Mouse (Mus musculus): ENCODE measurements around the gene Cd163.
A peak's percentile ranks its signal among the peaks of the same experiment; 100 is the strongest.
"Not testable (repeated sequence)": the region's sequence is repeated elsewhere in the genome, so short reads cannot be mapped to it uniquely, and the experiment has no call there.

The Cd163 gene

GRCm38 (mm10) chr6:124304356-124304755 is at the start of gene Cd163:
Gene Cd163 (plus strand): TSS chr6:124304656.
- no peak for DNase-seq (ENCODE audit: low spot score)

GRCm38 (mm10) chr6:124255721-124256470 is 48.6 kb upstream of the Cd163 start:
- no peak for DNase-seq (ENCODE audit: low spot score)

- peak; percentile 90 for DNase-seq (ENCODE audit: low spot score)
These were observed 44.1 kb upstream of the Cd163 start for GRCm38 (mm10) chr6:124260198-124260931.

- DNase-seq (ENCODE audit: low spot score), result peak; percentile 81
These were observed 41.8 kb upstream of the Cd163 start for GRCm38 (mm10) chr6:124262696-124263095.

GRCm38 (mm10) chr6:124273231-124273880 is 31.1 kb upstream of the Cd163 start:
- no peak for DNase-seq (ENCODE audit: low spot score)

GRCm38 (mm10) chr6:124277641-124278040 is 26.8 kb upstream of the Cd163 start:
- no peak for DNase-seq (ENCODE audit: low spot score)

GRCm38 (mm10) chr6:124278291-124278690 is 26.2 kb upstream of the Cd163 start:
- DNase-seq (ENCODE audit: low spot score), result no peak

- no peak for DNase-seq (ENCODE audit: low spot score)
These were observed 21.7 kb upstream of the Cd163 start for GRCm38 (mm10) chr6:124282731-124283130.

GRCm38 (mm10) chr6:124297378-124297777 is 7.1 kb upstream of the Cd163 start:
- DNase-seq (ENCODE audit: low spot score), result not testable (repeated sequence)

GRCm38 (mm10) chr6:124301447-124302192 is 2.8 kb upstream of the Cd163 start:
- no peak for DNase-seq (ENCODE audit: low spot score)

- no peak for DNase-seq (ENCODE audit: low spot score)
These were observed 4.5 kb downstream of the Cd163 start for GRCm38 (mm10) chr6:124308935-124309334.

GRCm38 (mm10) chr6:124312292-124312691 is 7.8 kb downstream of the Cd163 start:
- no peak for DNase-seq (ENCODE audit: low spot score)

- DNase-seq (ENCODE audit: low spot score), result peak; percentile 25
These were observed 15.9 kb downstream of the Cd163 start for GRCm38 (mm10) chr6:124320371-124320770.

GRCm38 (mm10) chr6:124321481-124322475 is 17.3 kb downstream of the Cd163 start:
- DNase-seq (ENCODE audit: low spot score), result no peak

- DNase-seq (ENCODE audit: low spot score), result no peak
These were observed 24.0 kb downstream of the Cd163 start for GRCm38 (mm10) chr6:124328394-124328991.

- DNase-seq (ENCODE audit: low spot score), result no peak
These were observed 25.2 kb downstream of the Cd163 start for GRCm38 (mm10) chr6:124329622-124330021.

- DNase-seq (ENCODE audit: low spot score), result no peak
These were observed 40.6 kb downstream of the Cd163 start for GRCm38 (mm10) chr6:124345096-124345495.

GRCm38 (mm10) chr6:124346613-124347012 is 42.2 kb downstream of the Cd163 start:
- no peak for DNase-seq (ENCODE audit: low spot score)

GRCm38 (mm10) chr6:124353246-124353645 is 48.8 kb downstream of the Cd163 start:
- DNase-seq (ENCODE audit: low spot score), result no peak

- DNase-seq (ENCODE audit: low spot score), result no peak
These were observed 54.5 kb downstream of the Cd163 start for GRCm38 (mm10) chr6:124358953-124359352.

All from retina, embryonic 14.5 days (tissue).